Mouse (Mus musculus): ENCODE data around the gene Ptprm. TPM values are rescaled to one million over a fixed set of nuclear protein-coding genes. Genes with fewer than 3 reads are reported as not detected.

Gene Ptprm
- total RNA-seq, 1 experiment from 2014 or later: not detected

GRCm38 (mm10) chr17:67123722-67124121 is 230.5 kb downstream of the Ptprm start:
- no peak for ATAC-seq (ENCODE audit: extremely low read depth, insufficient number of reproducible peaks, low FRiP score, poor library complexity, severe bottlenecking)

- ATAC-seq (ENCODE audit: extremely low read depth, insufficient number of reproducible peaks, low FRiP score, poor library complexity, severe bottlenecking): no peak
Measured at GRCm38 (mm10) chr17:67120863-67121262, 233.4 kb downstream of the Ptprm start.

GRCm38 (mm10) chr17:67118676-67119340 is 235.4 kb downstream of the Ptprm start:
- ATAC-seq (ENCODE audit: extremely low read depth, insufficient number of reproducible peaks, low FRiP score, poor library complexity, severe bottlenecking): no peak

GRCm38 (mm10) chr17:67114842-67115241 is 239.4 kb downstream of the Ptprm start:
- no peak for ATAC-seq (ENCODE audit: extremely low read depth, insufficient number of reproducible peaks, low FRiP score, poor library complexity, severe bottlenecking)

GRCm38 (mm10) chr17:67112679-67113078 is 241.6 kb downstream of the Ptprm start:
- no peak for ATAC-seq (ENCODE audit: extremely low read depth, insufficient number of reproducible peaks, low FRiP score, poor library complexity, severe bottlenecking)

GRCm38 (mm10) chr17:67106176-67106575 is 248.1 kb downstream of the Ptprm start:
- no peak for ATAC-seq (ENCODE audit: extremely low read depth, insufficient number of reproducible peaks, low FRiP score, poor library complexity, severe bottlenecking)

- no peak for ATAC-seq (ENCODE audit: extremely low read depth, insufficient number of reproducible peaks, low FRiP score, poor library complexity, severe bottlenecking)
Measured at GRCm38 (mm10) chr17:67102051-67102450, 252.2 kb downstream of the Ptprm start.

GRCm38 (mm10) chr17:67090997-67091396 is 263.3 kb downstream of the Ptprm start:
- ATAC-seq (ENCODE audit: extremely low read depth, insufficient number of reproducible peaks, low FRiP score, poor library complexity, severe bottlenecking): no peak

GRCm38 (mm10) chr17:67090153-67090552 is 264.1 kb downstream of the Ptprm start:
- no peak for ATAC-seq (ENCODE audit: extremely low read depth, insufficient number of reproducible peaks, low FRiP score, poor library complexity, severe bottlenecking)

- ATAC-seq (ENCODE audit: extremely low read depth, insufficient number of reproducible peaks, low FRiP score, poor library complexity, severe bottlenecking): no peak
Measured at GRCm38 (mm10) chr17:67089611-67090010, 264.6 kb downstream of the Ptprm start.

- no peak for ATAC-seq (ENCODE audit: extremely low read depth, insufficient number of reproducible peaks, low FRiP score, poor library complexity, severe bottlenecking)
Measured at GRCm38 (mm10) chr17:67087585-67087984, 266.7 kb downstream of the Ptprm start.

GRCm38 (mm10) chr17:67086811-67087210 is 267.4 kb downstream of the Ptprm start:
- ATAC-seq (ENCODE audit: extremely low read depth, insufficient number of reproducible peaks, low FRiP score, poor library complexity, severe bottlenecking): no peak

- ATAC-seq (ENCODE audit: extremely low read depth, insufficient number of reproducible peaks, low FRiP score, poor library complexity, severe bottlenecking): no peak
Measured at GRCm38 (mm10) chr17:67084501-67084900, 269.8 kb downstream of the Ptprm start.

GRCm38 (mm10) chr17:67084093-67084492 is 270.2 kb downstream of the Ptprm start:
- no peak for ATAC-seq (ENCODE audit: extremely low read depth, insufficient number of reproducible peaks, low FRiP score, poor library complexity, severe bottlenecking)

GRCm38 (mm10) chr17:67079570-67079969 is 274.7 kb downstream of the Ptprm start:
- no peak for ATAC-seq (ENCODE audit: extremely low read depth, insufficient number of reproducible peaks, low FRiP score, poor library complexity, severe bottlenecking)

GRCm38 (mm10) chr17:67073580-67073979 is 280.7 kb downstream of the Ptprm start:
- no peak for ATAC-seq (ENCODE audit: extremely low read depth, insufficient number of reproducible peaks, low FRiP score, poor library complexity, severe bottlenecking)

GRCm38 (mm10) chr17:67073139-67073538 is 281.1 kb downstream of the Ptprm start:
- ATAC-seq (ENCODE audit: extremely low read depth, insufficient number of reproducible peaks, low FRiP score, poor library complexity, severe bottlenecking): no peak

GRCm38 (mm10) chr17:67071231-67072009 is 282.8 kb downstream of the Ptprm start:
- no peak for ATAC-seq (ENCODE audit: extremely low read depth, insufficient number of reproducible peaks, low FRiP score, poor library complexity, severe bottlenecking)

GRCm38 (mm10) chr17:67063611-67064010 is 290.6 kb downstream of the Ptprm start:
- ATAC-seq (ENCODE audit: extremely low read depth, insufficient number of reproducible peaks, low FRiP score, poor library complexity, severe bottlenecking): no peak

GRCm38 (mm10) chr17:67055681-67056080 is 298.6 kb downstream of the Ptprm start:
- no peak for ATAC-seq (ENCODE audit: extremely low read depth, insufficient number of reproducible peaks, low FRiP score, poor library complexity, severe bottlenecking)
